Mouse (Mus musculus) stomach, embryonic 16.5 days (tissue): ENCODE measurements at regions not wholly inside any gene's neighbourhood (a gene's known extent, or its start where the extent isn't known, plus 50 kb on each side); places are given as distances from the start of the nearest gene placed in this dataset.

Experiments
- ATAC-seq: fragments of 200-750 bp; cut with Nextera tagmentation; 2 replicates; pipeline ENCODE4 v1.8.0; 2017; ENCODE audit warnings: moderate number of reproducible peaks, moderate TSS enrichment; ENCODE audit not compliant: insufficient read depth, low FRiP score
- H3K27ac ChIP-seq: fragments of 300-500 bp; sonication (generic); 2 replicates; pipeline ENCODE4 v1.5.1; 2014; ENCODE audit warnings: low read length
- H3K27me3 ChIP-seq: fragments of 300-500 bp; sonication (generic); 2 replicates; pipeline ENCODE4 v1.6.1; 2014; ENCODE audit warnings: low read length, control low read depth, mixed read lengths; ENCODE audit not compliant: control insufficient read depth, insufficient read depth
- H3K36me3 ChIP-seq: fragments of 300-500 bp; sonication (generic); 2 replicates; pipeline ENCODE4 v1.6.1; 2014; ENCODE audit warnings: low read length; ENCODE audit not compliant: control insufficient read depth, insufficient read depth
- H3K4me1 ChIP-seq: fragments of 300-500 bp; sonication (generic); 2 replicates; pipeline ENCODE4 v1.6.1; 2014; ENCODE audit warnings: low read length, control low read depth, mixed read lengths; ENCODE audit not compliant: control insufficient read depth, insufficient read depth
- H3K4me2 ChIP-seq: fragments of 300-500 bp; sonication (generic); 2 replicates; pipeline ENCODE4 v1.6.1; 2014; ENCODE audit warnings: low read depth, low read length, mixed read lengths
- H3K4me3 ChIP-seq: fragments of 300-500 bp; sonication (generic); replicated peaks from 2 replicates; pipeline ENCODE4 v1.5.1; 2014; ENCODE audit warnings: mild to moderate bottlenecking, low read length
- H3K9ac ChIP-seq: fragments of 300-500 bp; sonication (generic); 2 replicates; pipeline ENCODE4 v1.6.1; 2014; ENCODE audit warnings: low read length
- H3K9me3 ChIP-seq: fragments of 300-500 bp; sonication (generic); replicated peaks from 2 replicates; pipeline ENCODE4 v1.6.1; 2016; ENCODE audit warnings: low read length, control low read depth; ENCODE audit not compliant: control insufficient read depth
- WGBS: fragments of 180-500 bp; shearing (Covaris S2); extraction: QIAGEN DNeasy Blood & Tissue Kit; methylation state at CpG from one replicate; pipeline ENCODE4 v1.1.7; 2014; 5-methylcytosine and 5-hydroxymethylcytosine counted together

- ATAC-seq: no peak
- WGBS: 92% methylated on average over 1 of the region's 1 CpGs
- no peaks in the 10 kb centered on the region for H3K4me1 ChIP-seq
Measured at GRCm38 (mm10) chr3:65891594-65891993, 66.5 kb downstream of the Ccnl1 start.

GRCm38 (mm10) chr3:65891139-65891538 lies 66.9 kb downstream of the Ccnl1 start:
- H3K9me3 ChIP-seq: no peaks in the 10 kb centered on the region
- H3K27ac ChIP-seq: no peak overlapping the region
- H3K4me1 ChIP-seq: no peaks in the 10 kb centered on the region
- no peak overlapping the region for H3K4me2 ChIP-seq
- no peaks in the 10 kb centered on the region for H3K36me3 ChIP-seq
- H3K4me3 ChIP-seq: no peak overlapping the region
- H3K27me3 ChIP-seq: no peaks in the 10 kb centered on the region
- no peak for ATAC-seq
- H3K9ac ChIP-seq: no peak overlapping the region
- 90% methylated on average over 2 of the region's 2 CpGs for WGBS

More at GRCm38 (mm10) chr3:65891594-65891993, 66.5 kb downstream of the Ccnl1 start:
- Histone ChIP-seq H3K27ac (no peak overlapping the region), H3K9me3 (no peaks in the 10 kb centered on the region), H3K36me3 (no peaks in the 10 kb centered on the region), H3K27me3 (no peaks in the 10 kb centered on the region), H3K4me3 (no peak overlapping the region), H3K9ac (no peak overlapping the region), H3K4me2 (no peak overlapping the region)

GRCm38 (mm10) chr3:65888921-65889320 lies 69.1 kb downstream of the Ccnl1 start:
- ATAC-seq: no peak
- H3K9ac ChIP-seq: no peak overlapping the region
- H3K4me2 ChIP-seq: no peak overlapping the region
- no peak overlapping the region for H3K4me3 ChIP-seq
- no peaks in the 10 kb centered on the region for H3K9me3 ChIP-seq
- 27% methylated on average over 3 of the region's 3 CpGs for WGBS
- no peak overlapping the region for H3K27ac ChIP-seq
- no peaks in the 10 kb centered on the region for H3K36me3 ChIP-seq
- H3K4me1 ChIP-seq: no peaks in the 10 kb centered on the region
- H3K27me3 ChIP-seq: no peaks in the 10 kb centered on the region

GRCm38 (mm10) chr3:65884571-65885011 lies 73.5 kb downstream of the Ccnl1 start:
- H3K27ac ChIP-seq: no peak overlapping the region
- no peaks in the 10 kb centered on the region for H3K9me3 ChIP-seq
- no peaks in the 10 kb centered on the region for H3K36me3 ChIP-seq
- H3K4me2 ChIP-seq: no peak overlapping the region
- no peaks in the 10 kb centered on the region for H3K4me1 ChIP-seq
- no peak overlapping the region for H3K4me3 ChIP-seq
- WGBS: 72% methylated on average over 10 of the region's 10 CpGs
- no peak overlapping the region for H3K9ac ChIP-seq
- H3K27me3 ChIP-seq: no peaks in the 10 kb centered on the region
- ATAC-seq: 0 out of 2 replicates have a peak, but pooled peaks have one; percentile 29

GRCm38 (mm10) chr3:65882123-65882522 lies 75.9 kb downstream of the Ccnl1 start:
- no peak overlapping the region for H3K4me2 ChIP-seq
- no peaks in the 10 kb centered on the region for H3K9me3 ChIP-seq
- no peaks in the 10 kb centered on the region for H3K27me3 ChIP-seq
- no peak overlapping the region for H3K27ac ChIP-seq
- ATAC-seq: no peak
- H3K4me3 ChIP-seq: no peak overlapping the region
- 90% methylated on average over 2 of the region's 2 CpGs for WGBS
- H3K36me3 ChIP-seq: no peaks in the 10 kb centered on the region
- H3K9ac ChIP-seq: no peak overlapping the region
- H3K4me1 ChIP-seq: no peaks in the 10 kb centered on the region
